Comparison of ENCODE assay signal across 22 mouse cellular contexts in the genomic region with DNA sequence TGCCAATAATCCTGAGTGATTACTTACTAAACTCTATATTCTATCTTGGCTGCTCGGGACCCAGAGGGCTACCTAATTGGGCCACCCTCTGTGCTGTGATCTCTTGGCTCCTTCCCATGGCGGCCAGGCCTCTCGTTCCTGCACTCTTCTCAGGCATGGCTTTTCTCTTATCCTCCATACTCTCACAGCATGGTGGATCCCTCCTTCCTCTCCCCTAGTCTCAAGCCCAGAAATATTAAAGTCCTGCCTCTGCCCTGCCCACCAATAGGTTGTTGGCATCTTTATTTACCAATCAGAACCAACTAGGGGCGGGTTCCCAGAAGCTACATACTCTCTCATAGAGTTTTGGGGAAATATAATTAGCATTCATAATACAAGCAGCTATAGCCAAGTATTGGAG.
DNase-seq lines count a peak whose midpoint lies in the region; ATAC-seq lines count a peak whose summit lies in the region.
"Had no signal": no experiment of that assay in that cellular context is flagged by ENCODE, and none has a peak within 500 bp of the region (broad histone marks: within the 10 kb centered on the region; RNA-seq: fewer than 3 reads in every experiment).

No protein-coding gene starts in this region.

- no peaks in the 10 kb centered on the region for H3K36me3 ChIP-seq in embryonic facial prominence, embryonic 14.5 days (ENCODE audit: control insufficient read depth, insufficient read depth, low read length)
- H3K36me3 ChIP-seq in embryonic facial prominence, embryonic 10.5 days (replicated peaks), result no peaks in the 10 kb centered on the region
- no peaks in the 10 kb centered on the region for H3K36me3 ChIP-seq in forebrain, embryonic 15.5 days
- H3K36me3 ChIP-seq in forebrain, embryonic 10.5 days (replicated peaks), result no peaks in the 10 kb centered on the region
- no peaks in the 10 kb centered on the region for H3K36me3 ChIP-seq in forebrain, embryonic 16.5 days (ENCODE audit: control insufficient read depth, insufficient read depth)
- H3K36me3 ChIP-seq: embryonic facial prominence, embryonic 15.5 days; hindbrain, embryonic 12.5 days; hindbrain, embryonic 15.5 days had no signal

- 0 out of 2 replicates have a peak, but pooled peaks have one; percentile 9 for ATAC-seq in embryonic facial prominence, embryonic 14.5 days (ENCODE audit: low read depth)
- ATAC-seq in forebrain, embryonic 15.5 days (replicated peaks), result peak; percentile 70
- peak; percentile 63 for ATAC-seq in forebrain, embryonic 16.5 days
- ATAC-seq: intestine, postnatal 0 days; Patski had no signal

- 61% methylated on average over 4 of the region's 4 CpGs for WGBS in embryonic facial prominence, embryonic 14.5 days
- WGBS in embryonic facial prominence, embryonic 10.5 days, result 65% methylated on average over 4 of the region's 4 CpGs
- 30% methylated on average over 4 of the region's 4 CpGs for WGBS in forebrain, embryonic 15.5 days
- 60% methylated on average over 4 of the region's 4 CpGs for WGBS in forebrain, embryonic 10.5 days
- WGBS in forebrain, embryonic 16.5 days, result 35% methylated on average over 4 of the region's 4 CpGs

- no peak overlapping the region for H3K9ac ChIP-seq in embryonic facial prominence, embryonic 14.5 days (ENCODE audit: low read depth, low read length)
- H3K9ac ChIP-seq in forebrain, embryonic 15.5 days (replicated peaks), result no peak overlapping the region
- no peak overlapping the region for H3K9ac ChIP-seq in forebrain, embryonic 16.5 days (replicated peaks; ENCODE audit: low read depth, low read length)
- H3K9ac ChIP-seq: embryonic facial prominence, embryonic 15.5 days; hindbrain, embryonic 12.5 days; hindbrain, embryonic 15.5 days had no signal

- H3K4me1 ChIP-seq in embryonic facial prominence, embryonic 14.5 days (ENCODE audit: control insufficient read depth, insufficient read depth, low read length), result no peaks in the 10 kb centered on the region
- H3K4me1 ChIP-seq in embryonic facial prominence, embryonic 10.5 days, result no peaks in the 10 kb centered on the region
- H3K4me1 ChIP-seq in forebrain, embryonic 15.5 days, result no peaks in the 10 kb centered on the region
- H3K4me1 ChIP-seq in forebrain, embryonic 10.5 days, result no peaks in the 10 kb centered on the region
- no peaks in the 10 kb centered on the region for H3K4me1 ChIP-seq in forebrain, embryonic 16.5 days (replicated peaks; ENCODE audit: control insufficient read depth, insufficient read depth, low read length)
- H3K4me1 ChIP-seq: embryonic facial prominence, embryonic 15.5 days; hindbrain, embryonic 12.5 days; hindbrain, embryonic 15.5 days had no signal

- no peak for DNase-seq in embryonic facial prominence, embryonic 14.5 days (ENCODE audit: low spot score)
- no peak for DNase-seq in embryonic facial prominence, embryonic 10.5 days (ENCODE audit: low spot score)
- no peak for DNase-seq in forebrain, embryonic 10.5 days (ENCODE audit: extremely low spot score, low spot score)
- no peak for DNase-seq in left cerebral cortex, adult 11 months (ENCODE audit: low spot score)
- no peak for DNase-seq in layer of hippocampus, adult 8-10 months (ENCODE audit: low spot score in 2 of 2)
- DNase-seq: adrenal gland, postnatal 10 days; adrenal gland, postnatal 36 days; cerebellum, adult 11-12 months; cerebellum, adult 8-10 months; cerebellum, postnatal 36 days; embryo, embryonic 11 days; gastrocnemius, adult 2 months; gastrocnemius, postnatal 14 days; heart, adult 11 months had no signal

- H3K27me3 ChIP-seq in embryonic facial prominence, embryonic 14.5 days (replicated peaks; ENCODE audit: control insufficient read depth, insufficient read depth, low read length), result no peaks in the 10 kb centered on the region
- H3K27me3 ChIP-seq in embryonic facial prominence, embryonic 10.5 days (replicated peaks; ENCODE audit: low read depth, poor library complexity, severe bottlenecking), result no peaks in the 10 kb centered on the region
- H3K27me3 ChIP-seq in forebrain, embryonic 15.5 days, result no peaks in the 10 kb centered on the region
- H3K27me3 ChIP-seq in forebrain, embryonic 10.5 days (ENCODE audit: poor library complexity, severe bottlenecking), result 0 out of 2 replicates have a peak, but pooled peaks cover 7% of the 10 kb centered on the region
- no peaks in the 10 kb centered on the region for H3K27me3 ChIP-seq in forebrain, embryonic 16.5 days (replicated peaks; ENCODE audit: control insufficient read depth, insufficient read depth, low read length)
- H3K27me3 ChIP-seq: embryonic facial prominence, embryonic 15.5 days; hindbrain, embryonic 12.5 days; hindbrain, embryonic 15.5 days; Patski had no signal

- no peak overlapping the region for H3K4me3 ChIP-seq in embryonic facial prominence, embryonic 14.5 days (ENCODE audit: low read depth, low read length)
- H3K4me3 ChIP-seq in embryonic facial prominence, embryonic 10.5 days, result no peak overlapping the region
- H3K4me3 ChIP-seq in forebrain, embryonic 15.5 days, result no peak overlapping the region
- H3K4me3 ChIP-seq in forebrain, embryonic 10.5 days, result no peak overlapping the region
- no peak overlapping the region for H3K4me3 ChIP-seq in forebrain, embryonic 16.5 days (replicated peaks; ENCODE audit: low read length)
- H3K4me3 ChIP-seq: embryonic facial prominence, embryonic 15.5 days; gastrocnemius, adult 2 months; hindbrain, embryonic 12.5 days; hindbrain, embryonic 15.5 days had no signal

- no peak overlapping the region for H3K27ac ChIP-seq in embryonic facial prominence, embryonic 14.5 days (replicated peaks; ENCODE audit: low read depth, low read length)
- no peak overlapping the region for H3K27ac ChIP-seq in embryonic facial prominence, embryonic 10.5 days (replicated peaks)
- no peak overlapping the region for H3K27ac ChIP-seq in forebrain, embryonic 15.5 days (replicated peaks)
- no peak overlapping the region for H3K27ac ChIP-seq in forebrain, embryonic 10.5 days
- no peak overlapping the region for H3K27ac ChIP-seq in forebrain, embryonic 16.5 days (ENCODE audit: low read length)
- H3K27ac ChIP-seq: embryonic facial prominence, embryonic 15.5 days; gastrocnemius, adult 2 months; hindbrain, embryonic 12.5 days; hindbrain, embryonic 15.5 days had no signal

- no peaks in the 10 kb centered on the region for H3K9me3 ChIP-seq in embryonic facial prominence, embryonic 14.5 days (ENCODE audit: control insufficient read depth, low read length)
- H3K9me3 ChIP-seq in embryonic facial prominence, embryonic 10.5 days, result no peaks in the 10 kb centered on the region
- H3K9me3 ChIP-seq in forebrain, embryonic 15.5 days, result no peaks in the 10 kb centered on the region
- no peaks in the 10 kb centered on the region for H3K9me3 ChIP-seq in forebrain, embryonic 10.5 days
- H3K9me3 ChIP-seq in forebrain, embryonic 16.5 days (ENCODE audit: control insufficient read depth, low read length), result no peaks in the 10 kb centered on the region
- H3K9me3 ChIP-seq: embryonic facial prominence, embryonic 15.5 days; hindbrain, embryonic 15.5 days had no signal

- no peak overlapping the region for H3K4me2 ChIP-seq in embryonic facial prominence, embryonic 14.5 days (ENCODE audit: low read depth, low read length)
- H3K4me2 ChIP-seq in forebrain, embryonic 15.5 days (replicated peaks), result no peak overlapping the region
- no peak overlapping the region for H3K4me2 ChIP-seq in forebrain, embryonic 16.5 days (ENCODE audit: low read length)
- H3K4me2 ChIP-seq: embryonic facial prominence, embryonic 15.5 days; heart, embryonic 11.5 days; hindbrain, embryonic 12.5 days; hindbrain, embryonic 15.5 days had no signal

Comparison
In these comparisons a context has a peak if more than half of its experiments do, and no peak if none do; other contexts are left out.
1. ATAC-seq: peak in every context shown above with its lines; median percentile 70 in forebrain, embryonic 15.5 days; 63 in forebrain, embryonic 16.5 days; 9 in embryonic facial prominence, embryonic 14.5 days.